In the genomic region with DNA sequence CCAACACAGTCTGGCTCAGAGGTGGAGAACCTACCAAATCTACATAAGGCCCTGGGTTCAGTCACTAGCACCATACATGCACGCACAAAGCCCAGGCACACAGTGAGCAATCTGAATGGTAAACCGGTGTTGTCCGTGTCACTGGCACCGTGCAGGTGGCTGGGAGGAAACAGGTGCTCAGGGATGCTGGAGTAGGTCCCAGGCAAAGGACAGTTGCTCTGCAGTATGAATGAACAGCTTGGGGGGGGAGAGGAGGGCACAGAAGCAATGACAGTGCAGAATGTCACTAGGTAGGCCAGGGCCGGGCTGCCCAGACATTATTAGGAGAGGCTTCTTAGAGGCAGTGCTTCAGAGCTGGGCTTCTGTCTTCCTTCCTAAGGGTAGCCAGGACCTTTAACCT, we compare ENCODE assay signal across 23 mouse cellular contexts. TPM values are rescaled to one million over a fixed set of nuclear protein-coding genes. Genes with fewer than 3 reads are reported as not detected.
DNase-seq lines count a peak whose midpoint lies in the region; ATAC-seq lines count a peak whose summit lies in the region.
"Had no signal": no experiment of that assay in that cellular context is flagged by ENCODE, and none has a peak within 500 bp of the region (broad histone marks: within the 10 kb centered on the region; RNA-seq: fewer than 3 reads in every experiment).

No protein-coding gene starts in this region.

- no peak for DNase-seq in heart, embryonic 10.5 days (ENCODE audit: low spot score)
- no peak for DNase-seq in heart, postnatal 4 days
- DNase-seq in cerebellum, postnatal 25 days, result peak; percentile 65 to 78
- no peak for DNase-seq in spleen, adult 18-20 months
- DNase-seq in thymus, postnatal 25 days, result no peak
- DNase-seq: adrenal gland, postnatal 36 days; forebrain, postnatal 0 days; gastrocnemius, postnatal 14 days; heart, adult 2 months; kidney, adult 9 months; kidney, postnatal 14 days; liver, postnatal 0 days had no signal

- peaks cover 39% of the 10 kb centered on the region for H3K36me3 ChIP-seq in heart, embryonic 10.5 days
- H3K36me3 ChIP-seq in intestine, embryonic 16.5 days (ENCODE audit: control insufficient read depth, insufficient read depth, low read length), result no peaks in the 10 kb centered on the region
- H3K36me3 ChIP-seq in intestine, embryonic 15.5 days, result 0 out of 2 replicates have a peak, but pooled peaks cover 7% of the 10 kb centered on the region

- peaks cover 98% of the 10 kb centered on the region for H3K4me1 ChIP-seq in heart, embryonic 10.5 days
- H3K4me1 ChIP-seq in intestine, embryonic 16.5 days (ENCODE audit: control insufficient read depth, insufficient read depth, low read length), result peaks cover 46% of the 10 kb centered on the region
- peaks cover 62% of the 10 kb centered on the region for H3K4me1 ChIP-seq in intestine, embryonic 15.5 days (replicated peaks)

- H3K9me3 ChIP-seq in heart, embryonic 10.5 days, result no peaks in the 10 kb centered on the region
- H3K9me3 ChIP-seq in intestine, embryonic 16.5 days (ENCODE audit: control insufficient read depth, low read length), result no peaks in the 10 kb centered on the region
- H3K9me3 ChIP-seq in intestine, embryonic 15.5 days, result no peaks in the 10 kb centered on the region
- H3K9me3 ChIP-seq: hindbrain, embryonic 15.5 days; limb, embryonic 12.5 days; midbrain, embryonic 10.5 days; neural tube, embryonic 15.5 days had no signal

- 0 out of 2 replicates have a peak overlapping the region, but pooled peaks have one; percentile 7 for H3K9ac ChIP-seq in intestine, embryonic 16.5 days (ENCODE audit: low read depth, low read length)
- no peak overlapping the region for H3K9ac ChIP-seq in intestine, embryonic 15.5 days
- H3K9ac ChIP-seq: forebrain, postnatal 0 days; hindbrain, embryonic 15.5 days; limb, embryonic 12.5 days; liver, postnatal 0 days; neural tube, embryonic 15.5 days had no signal

- 89% methylated on average over 5 of the region's 5 CpGs for whole genome bisulfite sequencing in heart, embryonic 10.5 days
- 83% methylated on average over 5 of the region's 5 CpGs for WGBS in intestine, embryonic 16.5 days
- WGBS in intestine, embryonic 15.5 days, result 90% methylated on average over 5 of the region's 5 CpGs

- H3K27ac ChIP-seq in heart, embryonic 10.5 days, result peak overlapping the region; percentile 31
- H3K27ac ChIP-seq in intestine, embryonic 16.5 days (ENCODE audit: low read length), result no peak overlapping the region
- no peak overlapping the region for H3K27ac ChIP-seq in intestine, embryonic 15.5 days
- H3K27ac ChIP-seq: heart, adult 2 months; hindbrain, embryonic 15.5 days; layer of hippocampus, adult 2 months; limb, embryonic 12.5 days; midbrain, embryonic 10.5 days; neural tube, embryonic 15.5 days; stomach, postnatal 0 days had no signal

- no peaks in the 10 kb centered on the region for H3K27me3 ChIP-seq in heart, embryonic 10.5 days (ENCODE audit: insufficient read depth, poor library complexity, severe bottlenecking)
- H3K27me3 ChIP-seq in intestine, embryonic 16.5 days (replicated peaks; ENCODE audit: control insufficient read depth, insufficient read depth, low read length), result no peaks in the 10 kb centered on the region
- H3K27me3 ChIP-seq in intestine, embryonic 15.5 days (replicated peaks), result no peaks in the 10 kb centered on the region
- H3K27me3 ChIP-seq: hindbrain, embryonic 15.5 days; neural tube, embryonic 15.5 days had no signal

- no peak for ATAC-seq in intestine, embryonic 16.5 days
- no peak for ATAC-seq in intestine, embryonic 15.5 days
- ATAC-seq: forebrain, postnatal 0 days; liver, postnatal 0 days; lung, postnatal 0 days had no signal

- H3K4me3 ChIP-seq in heart, embryonic 10.5 days, result no peak overlapping the region
- no peak overlapping the region for H3K4me3 ChIP-seq in intestine, embryonic 16.5 days (ENCODE audit: low read length)
- H3K4me3 ChIP-seq in intestine, embryonic 15.5 days (replicated peaks), result no peak overlapping the region
- H3K4me3 ChIP-seq: heart, adult 2 months; hindbrain, embryonic 15.5 days; layer of hippocampus, adult 2 months; limb, embryonic 12.5 days; midbrain, embryonic 10.5 days; neural tube, embryonic 15.5 days had no signal

- H3K4me2 ChIP-seq in intestine, embryonic 16.5 days (ENCODE audit: low read depth, low read length), result no peak overlapping the region
- no peak overlapping the region for H3K4me2 ChIP-seq in intestine, embryonic 15.5 days (replicated peaks)
- H3K4me2 ChIP-seq: hindbrain, embryonic 15.5 days; limb, embryonic 12.5 days; liver, embryonic 11.5 days; neural tube, embryonic 15.5 days had no signal

RNA-seq across cellular contexts. Expression of a gene that starts 6.1 kb away (rescaled TPM):
- 24.2 and 31.6 TPM in 2 replicates for polyA plus RNA-seq in heart, embryonic 10.5 days (2016; fragmentation: Nextera tagmentation; extraction: Ambion mirVana)
- 10 to 100 TPM; 40.7 to 42.6 TPM for total RNA-seq in heart, postnatal 4 days (2021)
- polyA plus RNA-seq in intestine, embryonic 16.5 days (2015; fragmentation: Nextera tagmentation; extraction: Ambion mirVana), result 17.1 and 17.5 TPM in 2 replicates
- 15.4 and 15.9 TPM in 2 replicates for polyA plus RNA-seq in intestine, embryonic 15.5 days (2015; fragmentation: Nextera tagmentation; extraction: Ambion mirVana)
- total RNA-seq: common myeloid progenitor, adult 5-6 weeks had no signal

RNA-seq across cellular contexts. Expression of a gene that starts 34.3 kb away (rescaled TPM):
- polyA plus RNA-seq in heart, embryonic 10.5 days (2016; fragmentation: Nextera tagmentation; extraction: Ambion mirVana), result 1,580 and 1,787 TPM in 2 replicates
- 100 to 1,000 TPM; 557 to 601 TPM for total RNA-seq in heart, postnatal 4 days (2021)
- 903 and 983 TPM in 2 replicates for polyA plus RNA-seq in intestine, embryonic 16.5 days (2015; fragmentation: Nextera tagmentation; extraction: Ambion mirVana)
- polyA plus RNA-seq in intestine, embryonic 15.5 days (2015; fragmentation: Nextera tagmentation; extraction: Ambion mirVana), result 1,021 and 1,056 TPM in 2 replicates

Comparison
In these comparisons a context has a peak if more than half of its experiments do, and no peak if none do; other contexts are left out.
1. DNase-seq: peak in cerebellum, postnatal 25 days (2 of 2); none in heart, embryonic 10.5 days (single experiment), heart, postnatal 4 days (single experiment), spleen, adult 18-20 months (0 of 2) and thymus, postnatal 25 days (single experiment).